Mouse (Mus musculus): ENCODE measurements at regions not wholly inside any gene's neighbourhood (a gene's known extent, or its start where the extent isn't known, plus 50 kb on each side); places are given as distances from the start of the nearest gene placed in this dataset.

- no peaks in the 10 kb centered on the region for H3K4me1 ChIP-seq (replicated peaks)
- no peak overlapping the region for H3K4me3 ChIP-seq (replicated peaks)
- H3K9ac ChIP-seq (replicated peaks) = no peak overlapping the region
- H3K27ac ChIP-seq = no peak overlapping the region
- H3K36me3 ChIP-seq = no peaks in the 10 kb centered on the region
- no peaks in the 10 kb centered on the region for H3K27me3 ChIP-seq
- no peak overlapping the region for H3K4me2 ChIP-seq
- H3K9me3 ChIP-seq = no peaks in the 10 kb centered on the region
- WGBS = 68% methylated on average over 5 of the region's 5 CpGs
- no peak for ATAC-seq (ENCODE audit: insufficient number of reproducible peaks, insufficient read depth, low FRiP score, low TSS enrichment, low read depth)
These were observed 475.8 kb downstream of the Otol1 start for GRCm38 (mm10) chr3:70483066-70483743.

- H3K4me1 ChIP-seq (replicated peaks) = 0 out of 2 replicates have a peak, but pooled peaks cover 3% of the 10 kb centered on the region
- H3K4me2 ChIP-seq = no peak overlapping the region
- no peak overlapping the region for H3K4me3 ChIP-seq (replicated peaks)
- H3K27ac ChIP-seq = no peak overlapping the region
- no peak for ATAC-seq (ENCODE audit: insufficient number of reproducible peaks, insufficient read depth, low FRiP score, low TSS enrichment, low read depth)
- no peaks in the 10 kb centered on the region for H3K9me3 ChIP-seq
- H3K36me3 ChIP-seq = no peaks in the 10 kb centered on the region
- H3K27me3 ChIP-seq = no peaks in the 10 kb centered on the region
- no peak overlapping the region for H3K9ac ChIP-seq (replicated peaks)
These were observed 489.0 kb downstream of the Otol1 start for GRCm38 (mm10) chr3:70496431-70496830.

GRCm38 (mm10) chr3:70500245-70500858 is 492.9 kb downstream of the Otol1 start:
- WGBS = 85% methylated on average over 5 of the region's 5 CpGs
- Histone ChIP-seq H3K9me3 (no peaks in the 10 kb centered on the region), H3K36me3 (no peaks in the 10 kb centered on the region), H3K4me1 (replicated peaks) (0 out of 2 replicates have a peak, but pooled peaks cover 3% of the 10 kb centered on the region), H3K27ac (no peak overlapping the region), H3K27me3 (no peaks in the 10 kb centered on the region), H3K4me3 (replicated peaks) (no peak overlapping the region), H3K9ac (replicated peaks) (no peak overlapping the region), H3K4me2 (no peak overlapping the region)
- no peak for ATAC-seq (ENCODE audit: insufficient number of reproducible peaks, insufficient read depth, low FRiP score, low TSS enrichment, low read depth)

- Histone ChIP-seq H3K36me3 (no peaks in the 10 kb centered on the region), H3K9me3 (no peaks in the 10 kb centered on the region), H3K4me3 (replicated peaks) (no peak overlapping the region), H3K4me2 (no peak overlapping the region), H3K9ac (replicated peaks) (no peak overlapping the region), H3K4me1 (replicated peaks) (0 out of 2 replicates have a peak, but pooled peaks cover 3% of the 10 kb centered on the region), H3K27ac (0 out of 2 replicates have a peak overlapping the region, but pooled peaks have one; percentile 1), H3K27me3 (no peaks in the 10 kb centered on the region)
- no peak for ATAC-seq (ENCODE audit: insufficient number of reproducible peaks, insufficient read depth, low FRiP score, low TSS enrichment, low read depth)
- WGBS = 72% methylated on average over 9 of the region's 9 CpGs
These were observed 493.9 kb downstream of the Otol1 start for GRCm38 (mm10) chr3:70500991-70501961.

GRCm38 (mm10) chr3:70533593-70534321 is 526.3 kb downstream of the Otol1 start:
- no peaks in the 10 kb centered on the region for H3K4me1 ChIP-seq (replicated peaks)
- no peak overlapping the region for H3K4me3 ChIP-seq (replicated peaks)
- H3K27me3 ChIP-seq = no peaks in the 10 kb centered on the region
- no peaks in the 10 kb centered on the region for H3K36me3 ChIP-seq
- H3K4me2 ChIP-seq = no peak overlapping the region
- 93% methylated on average over 2 of the region's 2 CpGs for WGBS
- H3K27ac ChIP-seq = no peak overlapping the region
- H3K9me3 ChIP-seq = no peaks in the 10 kb centered on the region
- no peak for ATAC-seq (ENCODE audit: insufficient number of reproducible peaks, insufficient read depth, low FRiP score, low TSS enrichment, low read depth)
- no peak overlapping the region for H3K9ac ChIP-seq (replicated peaks)

GRCm38 (mm10) chr3:70535084-70535483 is 527.7 kb downstream of the Otol1 start:
- ATAC-seq (ENCODE audit: insufficient number of reproducible peaks, insufficient read depth, low FRiP score, low TSS enrichment, low read depth) = no peak
- Histone ChIP-seq H3K27me3 (no peaks in the 10 kb centered on the region), H3K9me3 (no peaks in the 10 kb centered on the region), H3K36me3 (no peaks in the 10 kb centered on the region), H3K27ac (no peak overlapping the region), H3K4me2 (no peak overlapping the region), H3K4me1 (replicated peaks) (no peaks in the 10 kb centered on the region), H3K9ac (replicated peaks) (no peak overlapping the region), H3K4me3 (replicated peaks) (no peak overlapping the region)
- WGBS = 70% methylated on average over 2 of the region's 2 CpGs

- WGBS = 73% methylated on average over 1 of the region's 1 CpGs
- no peak for ATAC-seq (ENCODE audit: insufficient number of reproducible peaks, insufficient read depth, low FRiP score, low TSS enrichment, low read depth)
- Histone ChIP-seq H3K36me3 (no peaks in the 10 kb centered on the region), H3K4me1 (replicated peaks) (no peaks in the 10 kb centered on the region), H3K4me2 (no peak overlapping the region), H3K4me3 (replicated peaks) (no peak overlapping the region), H3K27ac (no peak overlapping the region), H3K9ac (replicated peaks) (no peak overlapping the region), H3K27me3 (no peaks in the 10 kb centered on the region), H3K9me3 (no peaks in the 10 kb centered on the region)
These were observed 536.5 kb downstream of the Otol1 start for GRCm38 (mm10) chr3:70543911-70544310.

- H3K27me3 ChIP-seq = no peaks in the 10 kb centered on the region
- no peak overlapping the region for H3K9ac ChIP-seq (replicated peaks)
- H3K9me3 ChIP-seq = no peaks in the 10 kb centered on the region
- ATAC-seq (ENCODE audit: insufficient number of reproducible peaks, insufficient read depth, low FRiP score, low TSS enrichment, low read depth) = no peak
- 86% methylated on average over 4 of the region's 4 CpGs for WGBS
- H3K4me1 ChIP-seq (replicated peaks) = no peaks in the 10 kb centered on the region
- no peaks in the 10 kb centered on the region for H3K36me3 ChIP-seq
- no peak overlapping the region for H3K27ac ChIP-seq
- no peak overlapping the region for H3K4me2 ChIP-seq
- no peak overlapping the region for H3K4me3 ChIP-seq (replicated peaks)
These were observed 550.4 kb downstream of the Otol1 start for GRCm38 (mm10) chr3:70557821-70558220.

GRCm38 (mm10) chr3:70566140-70566857 is 558.9 kb downstream of the Otol1 start:
- H3K4me3 ChIP-seq (replicated peaks) = no peak overlapping the region
- H3K4me1 ChIP-seq (replicated peaks) = no peaks in the 10 kb centered on the region
- no peak overlapping the region for H3K4me2 ChIP-seq
- no peaks in the 10 kb centered on the region for H3K27me3 ChIP-seq
- no peak overlapping the region for H3K27ac ChIP-seq
- H3K36me3 ChIP-seq = no peaks in the 10 kb centered on the region
- no peaks in the 10 kb centered on the region for H3K9me3 ChIP-seq
- no peak for ATAC-seq (ENCODE audit: insufficient number of reproducible peaks, insufficient read depth, low FRiP score, low TSS enrichment, low read depth)
- H3K9ac ChIP-seq (replicated peaks) = no peak overlapping the region
- whole genome bisulfite sequencing = 80% methylated on average over 3 of the region's 3 CpGs

GRCm38 (mm10) chr3:70594785-70595184 is 587.4 kb downstream of the Otol1 start:
- Histone ChIP-seq H3K4me3 (replicated peaks) (no peak overlapping the region), H3K4me2 (no peak overlapping the region), H3K4me1 (replicated peaks) (no peaks in the 10 kb centered on the region), H3K36me3 (no peaks in the 10 kb centered on the region), H3K9me3 (no peaks in the 10 kb centered on the region), H3K9ac (replicated peaks) (no peak overlapping the region), H3K27me3 (no peaks in the 10 kb centered on the region), H3K27ac (no peak overlapping the region)
- 47% methylated on average over 4 of the region's 4 CpGs for WGBS
- no peak for ATAC-seq (ENCODE audit: insufficient number of reproducible peaks, insufficient read depth, low FRiP score, low TSS enrichment, low read depth)

Measured in limb, embryonic 12.5 days (tissue).